ENCODE assay signal across 22 mouse cellular contexts in the genomic region with DNA sequence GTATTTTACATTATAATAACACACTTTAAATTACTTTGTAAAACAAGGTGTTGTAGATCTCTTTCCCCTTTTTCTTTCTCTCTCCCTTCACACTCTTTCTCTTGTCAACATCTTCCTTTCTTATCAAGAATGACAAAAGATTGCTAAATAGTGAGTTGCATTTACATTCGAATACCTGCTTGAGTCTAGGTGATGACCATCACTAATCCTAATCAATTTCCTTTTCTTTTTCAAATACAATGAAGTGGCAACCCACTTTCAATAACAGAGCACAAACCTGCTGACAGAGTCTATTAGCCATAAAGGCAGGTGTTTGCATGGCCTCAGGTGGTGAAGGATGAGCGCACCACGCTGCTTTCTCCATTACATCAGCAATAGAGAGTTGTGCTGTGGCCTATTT.
"Had no signal": no experiment of that assay in that cellular context is flagged by ENCODE, and none has a peak within 500 bp of the region (broad histone marks: within the 10 kb centered on the region; RNA-seq: fewer than 3 reads in every experiment).

No protein-coding gene starts in this region.

- ATAC-seq: liver, postnatal 0 days; lung, postnatal 0 days; midbrain, embryonic 13.5 days; midbrain, embryonic 16.5 days had no signal

- H3K27ac ChIP-seq: lung, embryonic 15.5 days; macrophage; midbrain, embryonic 13.5 days; neural tube, embryonic 13.5 days; neural tube, embryonic 15.5 days had no signal

- H3K9ac ChIP-seq: liver, postnatal 0 days; lung, embryonic 15.5 days; midbrain, embryonic 13.5 days; neural tube, embryonic 13.5 days; neural tube, embryonic 15.5 days had no signal

- H3K27me3 ChIP-seq: lung, embryonic 15.5 days; megakaryocyte, embryonic 14.5 days; midbrain, embryonic 13.5 days; neural tube, embryonic 13.5 days; neural tube, embryonic 15.5 days had no signal

- H3K4me2 ChIP-seq: lung, embryonic 15.5 days; midbrain, embryonic 11.5 days; midbrain, embryonic 13.5 days; neural tube, embryonic 13.5 days; neural tube, embryonic 15.5 days had no signal

- H3K36me3 ChIP-seq: lung, embryonic 15.5 days; midbrain, embryonic 13.5 days; neural tube, embryonic 13.5 days; neural tube, embryonic 15.5 days had no signal

- H3K4me1 ChIP-seq: lung, embryonic 15.5 days; megakaryocyte, embryonic 14.5 days; midbrain, embryonic 13.5 days; neural tube, embryonic 13.5 days; neural tube, embryonic 15.5 days had no signal

- DNase-seq: liver, postnatal 0 days; lung, adult 2 months; lung, postnatal 14 days; lung, postnatal 36 days; retina, postnatal 1 day; right cerebral cortex, adult 18-20 months; right cerebral cortex, postnatal 25 days; right cerebral cortex, postnatal 4 days; spleen, adult 18-20 months; thymus, adult 18-20 months; thymus, postnatal 14 days; thymus, postnatal 36 days had no signal

- H3K9me3 ChIP-seq: lung, embryonic 15.5 days; megakaryocyte, embryonic 14.5 days; midbrain, embryonic 13.5 days; neural tube, embryonic 13.5 days; neural tube, embryonic 15.5 days had no signal

- H3K4me3 ChIP-seq: lung, embryonic 15.5 days; megakaryocyte, embryonic 14.5 days; midbrain, embryonic 13.5 days; myocyte; neural tube, embryonic 13.5 days; neural tube, embryonic 15.5 days had no signal
